Mouse (Mus musculus): ENCODE data around the gene Nos1ap. TPM values are rescaled to one million over a fixed set of nuclear protein-coding genes. Genes with fewer than 3 reads are reported as not detected.

Gene Nos1ap
- total RNA-seq, 2 experiments from 2014 or later: 166 to 204 TPM

- no peak for DNase-seq (ENCODE audit: extremely low spot score in 1 of 2, low spot score in 1 of 2)
Measured at GRCm38 (mm10) chr1:170322046-170322445, 267.6 kb downstream of the Nos1ap start.

- no peak for DNase-seq (ENCODE audit: extremely low spot score in 1 of 2, low spot score in 1 of 2)
Measured at GRCm38 (mm10) chr1:170311431-170311830, 278.2 kb downstream of the Nos1ap start.

GRCm38 (mm10) chr1:170308503-170308902 is 281.2 kb downstream of the Nos1ap start, which contains the start of gene Spata46:
Gene Spata46 (plus strand): TSS chr1:170308803.
- DNase-seq (ENCODE audit: extremely low spot score in 1 of 2, low spot score in 1 of 2): no peak

- DNase-seq (ENCODE audit: extremely low spot score in 1 of 2, low spot score in 1 of 2): no peak
Measured at GRCm38 (mm10) chr1:170306232-170306631, 283.4 kb downstream of the Nos1ap start, which contains the start of gene Gm7694. Gene Gm7694 (minus strand): TSS chr1:170306332.

- no peak for DNase-seq (ENCODE audit: extremely low spot score in 1 of 2, low spot score in 1 of 2)
Measured at GRCm38 (mm10) chr1:170305002-170305401, 284.7 kb downstream of the Nos1ap start.

GRCm38 (mm10) chr1:170303103-170303502 is 286.6 kb downstream of the Nos1ap start:
- DNase-seq (ENCODE audit: extremely low spot score in 1 of 2, low spot score in 1 of 2): no peak

GRCm38 (mm10) chr1:170302456-170302855 is 287.2 kb downstream of the Nos1ap start:
- no peak for DNase-seq (ENCODE audit: extremely low spot score in 1 of 2, low spot score in 1 of 2)

GRCm38 (mm10) chr1:170301686-170302085 is 288.0 kb downstream of the Nos1ap start:
- DNase-seq (ENCODE audit: extremely low spot score in 1 of 2, low spot score in 1 of 2): no peak

- DNase-seq (ENCODE audit: extremely low spot score in 1 of 2, low spot score in 1 of 2): no peak
Measured at GRCm38 (mm10) chr1:170299496-170299895, 290.2 kb downstream of the Nos1ap start.

- no peak for DNase-seq (ENCODE audit: extremely low spot score in 1 of 2, low spot score in 1 of 2)
Measured at GRCm38 (mm10) chr1:170294786-170295570, 294.7 kb downstream of the Nos1ap start.

- DNase-seq (ENCODE audit: extremely low spot score in 1 of 2, low spot score in 1 of 2): no peak
Measured at GRCm38 (mm10) chr1:170293257-170293656, 296.4 kb downstream of the Nos1ap start.

- DNase-seq (ENCODE audit: extremely low spot score in 1 of 2, low spot score in 1 of 2): peak; percentile 32 to 43
Measured at GRCm38 (mm10) chr1:170292239-170292951, 297.3 kb downstream of the Nos1ap start.

GRCm38 (mm10) chr1:170282415-170283129 is 307.1 kb downstream of the Nos1ap start:
- no peak for DNase-seq (ENCODE audit: extremely low spot score in 1 of 2, low spot score in 1 of 2)

GRCm38 (mm10) chr1:170277016-170277415 is 312.6 kb downstream of the Nos1ap start, which contains the start of gene Sh2d1b1:
Gene Sh2d1b1 (plus strand): TSS chr1:170277320.
- DNase-seq (ENCODE audit: extremely low spot score in 1 of 2, low spot score in 1 of 2): no peak

GRCm38 (mm10) chr1:170273252-170273651 is 316.4 kb downstream of the Nos1ap start:
- no peak for DNase-seq (ENCODE audit: extremely low spot score in 1 of 2, low spot score in 1 of 2)

GRCm38 (mm10) chr1:170270696-170271095 is 319.0 kb downstream of the Nos1ap start:
- DNase-seq (ENCODE audit: extremely low spot score in 1 of 2, low spot score in 1 of 2): no peak

- DNase-seq (ENCODE audit: extremely low spot score in 1 of 2, low spot score in 1 of 2): no peak
Measured at GRCm38 (mm10) chr1:170270281-170270680, 319.4 kb downstream of the Nos1ap start.

GRCm38 (mm10) chr1:170255560-170255910 is 334.1 kb downstream of the Nos1ap start:
- peak; percentile 65 to 70 for DNase-seq (ENCODE audit: extremely low spot score in 1 of 2, low spot score in 1 of 2)

- DNase-seq (ENCODE audit: extremely low spot score in 1 of 2, low spot score in 1 of 2): peak in 1 of 2 experiments; percentile 7
Measured at GRCm38 (mm10) chr1:170254893-170255559, 334.6 kb downstream of the Nos1ap start.

All from layer of hippocampus, postnatal 25 days (tissue).